Mouse (Mus musculus) CH12F3 (cell line): ENCODE data around the gene Adgrg4.

Experiments
- in situ Hi-C: fragments of 300-500 bp; cut with MboI; formaldehyde crosslinking; loops from 2 replicates; pipeline ENCODE4 v1.14.3; 2020; ENCODE audit warnings: low sequenced_read_pairs

Adgrg4 gene

DNA sequence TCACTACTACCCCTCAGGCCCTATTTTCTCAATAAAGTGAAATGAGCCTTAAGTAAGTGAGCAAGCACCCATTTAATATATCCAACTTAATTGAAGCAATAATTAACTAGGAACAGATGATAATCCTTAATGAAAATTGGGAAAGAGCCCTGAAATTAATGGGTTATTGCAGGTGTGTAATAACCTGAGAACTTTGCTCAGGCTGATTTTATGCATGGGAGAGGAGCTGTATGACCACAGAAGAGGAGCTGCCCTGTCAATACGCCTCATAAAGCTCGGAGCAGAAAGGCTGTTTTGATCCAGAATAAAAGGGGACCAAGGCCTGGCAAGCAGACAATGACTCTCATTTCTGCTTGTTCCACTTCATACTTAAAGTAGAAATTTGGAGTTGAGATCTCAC lies at the start of gene Adgrg4:
Gene Adgrg4, plus strand, starts transcription at position 301 of the 400 bp plus-strand sequence.
- in situ Hi-C loops = no loop called here

DNA sequence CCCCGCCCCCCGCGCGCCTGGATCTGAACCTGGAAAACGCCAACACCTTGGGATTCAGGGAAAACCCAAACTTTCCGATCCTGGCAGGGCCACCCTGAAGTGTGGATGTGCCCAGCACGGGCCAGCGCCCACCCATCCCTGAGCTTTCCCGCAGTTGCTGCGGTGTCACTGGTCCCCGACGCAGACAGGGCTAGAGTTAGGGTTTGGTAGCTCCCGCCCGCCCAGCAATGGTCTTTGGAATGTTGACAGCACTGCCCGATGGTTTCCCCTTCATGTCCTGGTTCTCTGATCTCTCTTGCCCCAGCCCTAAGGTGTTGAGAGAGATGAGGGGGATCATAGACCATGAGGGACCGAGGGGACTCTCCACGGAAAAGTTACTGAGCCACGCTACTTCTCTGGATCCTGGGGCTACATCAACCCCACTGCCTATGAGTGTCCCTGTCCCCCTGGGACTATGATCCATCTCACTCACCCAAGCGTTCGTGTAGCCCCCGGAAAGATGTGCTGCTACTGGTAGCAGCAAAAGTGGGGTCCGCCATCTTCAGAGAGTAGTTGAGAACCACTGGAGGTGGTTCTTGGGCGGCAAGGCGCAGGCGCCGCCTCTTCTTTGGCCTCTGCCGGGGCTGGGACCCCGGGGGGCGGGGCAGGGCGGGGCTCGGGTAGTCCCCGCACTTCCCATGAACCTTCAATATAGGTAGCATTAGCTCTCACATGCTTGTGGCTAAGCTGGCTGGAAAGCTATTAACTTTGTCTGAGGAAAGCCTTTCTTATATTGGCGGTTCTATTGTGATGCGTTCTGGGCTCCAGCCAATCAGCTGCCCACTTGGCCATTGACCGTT lies 48.0 kb upstream of the Adgrg4 start, which contains the start of gene Map7d3:
Gene Map7d3, minus strand, starts transcription at position 562 of the 839 bp plus-strand sequence.
- in situ Hi-C loops = no loop called here

DNA sequence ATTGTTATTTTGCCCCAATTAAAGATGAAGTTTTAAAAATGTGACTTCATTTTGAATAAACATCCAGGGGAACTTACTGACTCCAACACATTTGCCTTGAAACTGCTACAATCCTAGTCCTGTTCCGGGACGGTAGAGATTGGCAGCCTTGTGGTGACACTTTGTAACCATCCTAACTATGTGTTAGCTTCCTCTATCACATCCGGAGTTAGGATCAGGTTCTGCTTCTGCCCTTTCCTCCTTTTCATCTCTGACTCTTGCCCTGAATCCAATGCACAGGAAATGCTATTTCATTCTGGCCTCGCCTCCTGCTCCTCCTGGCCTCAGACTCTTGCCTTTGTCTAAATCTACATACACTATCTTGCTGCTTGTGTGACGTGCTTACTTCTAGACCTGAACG lies 42.5 kb upstream of the Adgrg4 start:
- in situ Hi-C loops = no loop called here

DNA sequence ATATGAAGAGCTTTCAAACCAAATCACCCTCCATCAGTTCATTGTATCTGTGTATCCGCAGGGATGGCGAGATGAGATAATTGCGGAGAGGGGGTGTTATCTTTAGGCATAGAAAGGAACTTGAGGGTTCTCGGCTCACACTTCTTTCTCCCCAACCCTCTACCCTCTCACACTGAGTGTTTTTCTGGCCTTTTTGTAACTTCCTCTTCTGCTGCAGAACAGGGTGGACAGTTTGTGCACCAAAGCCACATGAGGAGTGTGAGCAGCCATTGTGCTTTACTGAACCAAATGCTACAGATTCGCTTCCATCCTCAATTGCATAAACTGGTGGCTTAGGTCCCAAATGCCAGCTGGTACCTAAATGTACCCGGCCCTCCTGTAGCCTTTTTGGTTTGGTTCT lies 34.1 kb upstream of the Adgrg4 start:
- in situ Hi-C loops = no loop called here

DNA sequence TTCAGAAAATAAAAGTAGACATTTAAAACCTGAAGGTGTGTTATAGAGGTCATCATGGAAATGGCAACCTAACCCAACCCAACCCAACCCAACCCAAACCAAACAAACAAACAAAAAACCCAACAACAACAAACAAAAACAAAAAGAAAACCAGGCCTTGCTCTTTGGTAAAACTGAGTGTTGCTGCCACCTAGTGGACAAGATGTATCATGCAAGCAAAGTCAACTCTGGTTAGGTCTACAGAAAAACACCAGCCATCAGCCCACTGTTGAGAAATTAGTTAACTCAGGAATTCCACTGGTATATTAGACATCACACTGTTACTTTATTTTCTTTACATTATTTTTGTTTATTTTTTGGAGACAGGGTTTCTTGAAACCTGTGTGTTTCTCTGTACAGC lies 30.6 kb upstream of the Adgrg4 start:
- in situ Hi-C loops = no loop called here

DNA sequence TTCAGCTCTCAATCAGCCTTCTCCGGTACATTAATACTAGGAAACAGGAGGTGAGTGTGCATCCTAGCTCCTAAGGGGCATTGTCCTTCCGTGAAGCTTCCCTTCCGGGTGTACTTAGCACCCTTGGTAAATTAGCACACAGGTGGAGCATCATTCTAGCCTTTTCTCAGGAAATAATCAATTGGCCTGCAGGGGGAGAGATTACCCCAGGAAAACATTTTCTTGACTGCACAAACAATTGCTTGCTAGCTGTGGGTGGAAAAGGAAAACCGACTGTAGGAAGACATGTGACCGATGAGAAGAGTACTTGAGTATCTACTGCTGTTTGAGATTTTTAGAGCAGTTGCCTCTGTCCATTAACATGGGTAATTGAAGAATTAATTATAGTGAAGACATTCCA lies 28.7 kb upstream of the Adgrg4 start:
- in situ Hi-C loops = no loop called here

DNA sequence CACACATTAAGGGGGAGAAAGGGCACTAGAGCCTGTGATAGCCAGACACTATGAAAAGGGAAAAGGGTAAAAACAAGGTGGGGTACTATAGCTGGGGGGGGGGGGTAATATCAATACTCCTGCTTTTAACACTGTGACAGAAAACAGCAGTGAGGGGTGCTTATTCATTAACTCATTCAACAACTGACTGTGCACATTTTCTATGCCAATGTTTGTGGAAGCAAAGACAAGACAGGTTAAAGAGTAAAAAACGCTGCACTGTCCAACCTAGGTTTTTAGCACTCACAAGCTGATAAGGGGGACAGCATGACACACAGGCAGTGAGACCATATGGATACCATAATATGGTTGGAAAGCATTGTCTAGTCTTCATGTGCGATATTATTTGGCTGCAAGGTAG lies 142.9 kb downstream of the Adgrg4 start:
- in situ Hi-C loops = no loop called here

DNA sequence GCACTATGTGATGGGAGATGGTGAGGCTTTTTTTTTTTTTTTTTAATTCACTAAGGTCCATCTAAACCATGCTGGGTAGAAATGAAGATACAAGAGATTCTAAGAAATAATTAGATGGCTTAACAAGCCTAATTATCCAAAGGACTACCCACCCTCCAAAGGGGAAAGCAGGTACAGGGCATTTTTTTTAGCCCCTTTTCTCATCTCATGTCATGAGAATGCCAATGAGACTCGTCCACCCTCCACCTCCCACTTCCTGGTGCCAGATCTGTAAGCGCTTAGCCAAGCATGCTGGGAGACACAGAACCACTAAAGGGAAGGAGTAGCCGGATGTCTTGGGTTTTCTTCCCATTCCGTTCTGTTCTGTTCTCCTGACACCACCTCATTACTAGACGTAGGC lies 172.8 kb downstream of the Adgrg4 start, which contains the start of gene Brs3:
Gene Brs3, plus strand, starts transcription at position 301 of the 400 bp plus-strand sequence.
- in situ Hi-C loops = no loop called here

DNA sequence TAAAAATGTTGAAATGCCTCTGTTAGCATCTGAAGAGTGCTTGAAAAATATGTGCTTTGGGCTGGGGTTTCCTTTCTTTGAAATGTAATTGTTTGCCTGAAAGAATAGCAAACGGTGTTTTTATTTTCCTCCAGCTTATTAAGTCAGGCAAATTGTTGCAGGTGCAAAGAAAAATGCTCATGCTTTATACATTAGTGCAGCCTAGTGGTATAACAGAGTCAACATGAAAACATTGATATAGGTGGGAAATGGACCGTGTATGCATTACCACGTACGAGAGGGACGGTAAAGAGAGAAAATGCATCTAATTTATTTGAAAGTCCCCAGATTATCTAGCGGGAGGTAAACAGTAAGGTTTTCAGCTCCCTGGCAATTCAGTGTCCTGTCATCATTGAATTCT lies 173.9 kb downstream of the Adgrg4 start:
- in situ Hi-C loops = no loop called here
